Mouse (Mus musculus): ENCODE measurements around the gene Sost.

DNA sequence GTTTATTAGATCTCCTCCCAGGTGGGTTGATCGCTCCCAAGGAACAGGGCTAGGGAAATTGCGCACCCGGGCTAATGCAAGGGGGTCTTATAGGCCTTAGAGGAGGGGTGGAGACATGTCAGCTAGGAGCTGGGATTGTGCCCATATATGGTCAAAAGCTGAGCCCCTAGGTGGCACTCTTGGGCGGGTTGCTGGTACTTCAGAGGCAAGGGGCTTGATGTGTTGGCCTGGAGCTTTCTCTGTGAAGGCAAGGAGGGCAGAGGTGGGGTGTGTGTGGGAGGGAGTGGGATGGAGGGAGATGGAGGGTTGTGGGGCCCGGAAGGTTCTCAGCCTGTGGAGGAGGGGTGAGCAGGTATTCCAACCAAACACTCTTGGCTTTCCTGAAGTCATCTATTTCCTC is 20.3 kb downstream of the Sost start:
- no peak for TF ChIP-seq CTCF (IDR thresholded peaks at IDR 0.05; ENCODE audit: control insufficient read depth, insufficient read depth, low read length)
- TF ChIP-seq POLR2A (IDR thresholded peaks at IDR 0.05; ENCODE audit: borderline replicate concordance, control insufficient read depth, low read depth, low read length) = no peak
